Mouse (Mus musculus) heart, adult 10 weeks (tissue): ENCODE data around the gene Zpld1. TPM values are rescaled to one million over a fixed set of nuclear protein-coding genes. Genes with fewer than 3 reads are reported as not detected.

Experiments
- polyA plus RNA-seq: library from polyadenylated mRNA; stranded (reverse); fragments of 350-450 nt; fragmentation: Illumina TruSeq; extraction: RNeasy Lipid Tissue Mini Kit (QIAGEN cat#74804); gene quantifications from one replicate; pipeline ENCODE4 v1.2.3, GENCODE M21; 2014; ENCODE audit warnings: low read depth, low replicate concordance

Gene Zpld1
- polyA plus RNA-seq, result not detected

GRCm38 (mm10) chr16:55297886-55298285 is at the start of gene Zpld1:
Gene Zpld1 (minus strand): TSS chr16:55297986.

